Mouse (Mus musculus) cerebellum, adult 11-12 months (tissue): Measurements from ENCODE around the gene Prss21.
A peak's percentile ranks its signal among the peaks of the same experiment; 100 is the strongest.
"Not testable (repeated sequence)": the region's sequence is repeated elsewhere in the genome, so short reads cannot be mapped to it uniquely, and the experiment has no call there.

Experiments used
- DNase-seq: peaks from one replicate; pipeline ENCODE4 v3.0.0; 2022

Gene Prss21

DNA sequence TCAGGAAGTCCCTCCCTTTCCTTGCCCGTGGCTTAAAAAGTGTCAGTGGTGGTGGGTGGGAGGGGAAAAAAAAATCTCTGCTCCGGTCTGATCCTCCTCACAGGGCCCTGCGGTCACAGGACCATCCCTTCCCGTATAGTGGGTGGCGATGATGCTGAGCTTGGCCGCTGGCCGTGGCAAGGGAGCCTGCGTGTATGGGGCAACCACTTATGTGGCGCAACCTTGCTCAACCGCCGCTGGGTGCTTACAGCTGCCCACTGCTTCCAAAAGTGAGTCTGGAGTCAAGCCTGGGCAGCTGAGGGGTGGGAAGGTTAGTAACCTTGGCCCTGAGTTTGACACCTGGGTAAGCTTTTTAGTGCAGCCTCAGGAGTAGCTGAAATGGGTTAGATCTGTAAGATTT lies 657 bp downstream of the Prss21 start:
- DNase-seq: no peak

DNA sequence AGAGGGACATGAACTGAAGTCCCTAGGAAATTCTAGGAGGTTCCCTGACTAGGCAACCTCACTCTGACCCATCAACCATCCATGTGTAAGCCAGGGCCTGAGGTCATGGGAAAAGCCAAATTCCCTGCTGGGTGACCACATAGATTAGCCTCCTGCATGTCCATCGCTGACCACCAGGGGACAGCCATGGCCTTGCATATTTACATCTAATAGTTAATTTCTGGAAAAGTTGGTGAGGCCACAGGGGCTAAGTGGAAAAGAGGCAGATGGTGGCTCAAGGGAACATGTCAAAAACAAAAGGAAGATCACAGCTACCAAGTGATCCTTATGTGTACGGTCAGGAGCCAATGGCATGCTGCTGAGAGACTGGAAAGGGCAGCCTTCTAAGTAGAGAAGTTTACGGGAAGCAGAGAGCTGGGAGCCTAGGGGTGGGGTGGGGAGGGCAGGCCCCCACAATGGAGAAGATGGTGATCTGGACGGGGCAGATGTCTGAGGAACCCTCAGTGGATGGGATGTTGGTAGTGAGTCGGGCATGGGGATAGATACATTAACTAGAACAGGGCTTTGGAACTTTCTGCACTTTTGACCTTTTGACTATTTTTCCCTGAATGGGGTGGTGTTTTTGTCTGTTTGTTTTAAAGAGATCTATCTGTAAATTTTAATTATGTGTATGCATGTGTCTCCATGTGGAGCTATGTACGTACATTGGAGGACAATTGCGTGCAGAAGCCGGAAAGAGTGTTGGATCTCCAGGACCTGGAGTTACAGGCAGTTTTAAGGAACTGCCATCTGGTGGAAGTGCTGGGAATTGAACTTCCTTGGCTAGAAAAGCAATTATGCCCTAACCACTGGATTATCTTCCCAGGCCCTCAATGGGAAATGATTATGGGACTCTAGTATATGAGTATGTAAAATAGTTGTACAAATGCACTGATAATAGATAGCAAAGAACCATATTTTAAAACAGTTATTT lies 6.3 kb downstream of the Prss21 start:
- DNase-seq: peak; percentile 28

- DNase-seq: no peak
Observed at GRCm38 (mm10) chr17:23876741-23877140, 8.9 kb downstream of the Prss21 start.

DNA sequence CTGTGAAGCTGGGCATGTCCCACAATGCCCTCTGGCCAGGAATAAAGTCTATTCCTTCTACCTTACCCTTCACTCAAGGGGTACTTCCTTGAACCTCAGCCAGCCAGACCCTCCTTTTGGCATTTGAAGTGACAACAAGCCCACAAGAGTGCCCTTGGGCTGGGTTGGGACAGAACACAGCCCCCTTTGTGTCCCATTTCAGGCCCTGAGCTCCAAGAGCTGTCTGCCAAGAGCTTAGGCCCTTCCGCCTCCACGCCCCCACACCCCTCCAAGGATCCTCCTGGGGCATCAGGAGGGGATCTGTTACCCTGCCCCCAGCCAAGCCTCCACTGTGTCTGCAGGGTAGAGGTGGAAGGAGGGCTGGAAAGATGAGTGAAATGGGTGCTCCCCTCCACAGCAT lies 9.3 kb downstream of the Prss21 start:
- no peak for DNase-seq

DNA sequence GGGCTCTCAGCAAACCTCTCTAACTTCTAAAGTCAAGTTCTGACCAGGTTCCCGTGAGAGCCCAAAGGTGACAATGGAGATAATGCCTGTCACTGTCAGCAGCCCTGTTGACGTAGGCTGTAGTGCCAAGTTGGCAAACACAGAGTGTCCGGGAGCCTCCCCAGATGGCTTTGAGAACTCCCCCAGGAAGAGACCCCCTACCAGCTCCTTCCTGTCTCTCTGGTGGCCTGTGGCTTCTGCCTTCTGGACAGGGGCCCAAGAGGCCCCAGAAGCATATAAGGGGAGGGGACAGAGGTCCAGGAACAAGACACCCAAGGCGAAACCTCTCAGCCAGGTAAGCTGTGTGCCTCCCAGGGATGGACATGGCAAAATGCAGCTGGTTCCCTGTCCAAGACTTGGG lies 12.7 kb downstream of the Prss21 start, which contains the start of the genes Dcpp1 and Dcpp2:
Gene Dcpp1 (plus strand): TSS at position 301 of the 400 bp plus-strand sequence.
Gene Dcpp2 (plus strand): TSS at position 305 of the 400 bp plus-strand sequence.
- not testable (repeated sequence) for DNase-seq

DNA sequence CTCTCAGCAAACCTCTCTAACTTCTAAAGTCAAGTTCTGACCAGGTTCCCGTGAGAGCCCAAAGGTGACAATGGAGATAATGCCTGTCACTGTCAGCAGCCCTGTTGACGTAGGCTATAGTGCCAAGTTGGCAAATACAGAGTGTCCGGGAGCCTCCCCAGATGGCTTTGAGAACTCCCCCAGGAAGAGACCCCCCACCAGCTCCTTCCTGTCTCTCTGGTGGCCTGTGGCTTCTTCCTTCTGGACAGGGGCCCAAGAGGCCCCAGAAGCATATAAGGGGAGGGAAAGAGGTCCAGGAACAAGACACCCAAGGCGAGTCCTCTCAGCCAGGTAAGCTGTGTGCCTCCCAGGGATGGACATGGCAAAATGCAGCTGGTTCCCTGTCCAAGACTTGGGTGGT lies 49.3 kb downstream of the Prss21 start, which contains the start of gene Dcpp3:
Gene Dcpp3 (plus strand): TSS at position 301 of the 400 bp plus-strand sequence.
- DNase-seq: not testable (repeated sequence)
